Mouse (Mus musculus) myocyte (in vitro differentiated cells): Measurements from ENCODE around the gene Lctl.

Source experiments
- MAX ChIP-seq: IDR thresholded peaks from one replicate; pipeline ENCODE4 v1.6.1; 2011; ENCODE audit warnings: low read depth, mild to moderate bottlenecking, control low read depth
- MYOG ChIP-seq, 3 experiments: IDR thresholded peaks; one replicate each; pipeline ENCODE4 v1.6.1; 2011; ENCODE audit warnings: control low read depth in 2 of 3, low read depth in 2 of 3, mild to moderate bottlenecking in 2 of 3; ENCODE audit not compliant: insufficient read length in 2 of 3, control insufficient read depth in 1 of 3, insufficient read depth in 1 of 3
- POLR2A ChIP-seq: IDR thresholded peaks from one replicate; pipeline ENCODE4 v1.6.1; 2011; ENCODE audit warnings: low read depth, mild to moderate bottlenecking, control low read depth, moderate library complexity; ENCODE audit not compliant: insufficient read length
- POLR2AphosphoS2 ChIP-seq: IDR thresholded peaks from one replicate; pipeline ENCODE4 v1.6.1; 2011; ENCODE audit warnings: low read depth, control low read depth; ENCODE audit not compliant: insufficient read length
- REST ChIP-seq: IDR thresholded peaks from one replicate; pipeline ENCODE4 v1.6.1; 2011; ENCODE audit warnings: mild to moderate bottlenecking, control low read depth, moderate library complexity; ENCODE audit not compliant: insufficient read depth, insufficient read length
- TCF12 ChIP-seq: IDR thresholded peaks from one replicate; pipeline ENCODE4 v1.6.1; 2011; ENCODE audit warnings: mild to moderate bottlenecking, control low read depth; ENCODE audit not compliant: poor library complexity, insufficient read depth, severe bottlenecking
- USF1 ChIP-seq: IDR thresholded peaks from one replicate; pipeline ENCODE4 v1.6.1; 2011; ENCODE audit warnings: low read depth, mild to moderate bottlenecking, control low read depth, moderate library complexity

GRCm38 (mm10) chr9:64087461-64088235, 29.3 kb upstream of the Lctl start:
- TF ChIP-seq REST (no peak), POLR2A (no peak), USF1 (no peak), TCF12 (no peak), MYOG (IDR thresholded peaks at IDR 0.05; ENCODE audit: control insufficient read depth in 1 of 3, insufficient read depth in 1 of 3, insufficient read length in 2 of 3, low read depth in 2 of 3) (no peak), MAX (no peak), POLR2AphosphoS2 (no peak)
